Mouse (Mus musculus) G1E (cell line): ENCODE results near the gene Myh1. TPM values are rescaled to one million over a fixed set of nuclear protein-coding genes. Genes with fewer than 3 reads are reported as not detected.

ENCODE experiments used
- ATAC-seq: 2 replicates; pipeline ENCODE4 v1.8.0; 2016; ENCODE audit warnings: mild to moderate bottlenecking; ENCODE audit not compliant: insufficient number of reproducible peaks, poor library complexity, low FRiP score, severe bottlenecking; ENCODE audit errors: extremely low read depth
- DNase-seq: peaks from one replicate; pipeline ENCODE4 v3.0.0; 2012; ENCODE audit warnings: low spot score
- H3K27me3 ChIP-seq: 2 replicates; pipeline ENCODE4 v1.6.1; 2012; ENCODE audit warnings: mild to moderate bottlenecking, low read length, inconsistent platforms; ENCODE audit not compliant: insufficient read depth
- H3K36me3 ChIP-seq: replicated peaks from 2 replicates; pipeline ENCODE3; 2012; ENCODE audit warnings: mild to moderate bottlenecking, inconsistent platforms
- H3K4me1 ChIP-seq: 2 replicates; pipeline ENCODE4 v1.6.1; 2012; ENCODE audit warnings: low read depth, low read length, inconsistent platforms, mixed read lengths; ENCODE audit not compliant: insufficient read depth
- H3K4me3 ChIP-seq: 2 replicates; pipeline ENCODE4 v1.5.1; 2012; ENCODE audit warnings: low read depth, mild to moderate bottlenecking, inconsistent platforms, low read length, moderate library complexity, mixed read lengths
- H3K9me3 ChIP-seq: replicated peaks from 2 replicates; pipeline ENCODE4 v1.6.1; 2012; ENCODE audit warnings: inconsistent platforms
- CTCF ChIP-seq: IDR thresholded peaks from 2 replicates; pipeline ENCODE4 v1.5.1; 2012; ENCODE audit warnings: low read depth, low read length, inconsistent platforms, mixed read lengths
- GATA1 ChIP-seq: IDR thresholded peaks from 2 replicates; pipeline ENCODE4 v1.6.1; 2012; ENCODE audit warnings: borderline replicate concordance, low read length, inconsistent platforms, mixed read lengths
- GATA2 ChIP-seq: IDR thresholded peaks from 2 replicates; pipeline ENCODE4 v1.6.1; 2012; ENCODE audit warnings: low read depth, low read length, inconsistent platforms, borderline replicate concordance
- POLR2AphosphoS5 ChIP-seq: IDR thresholded peaks from 2 replicates; pipeline ENCODE4 v1.6.1; 2012; ENCODE audit warnings: low read depth, low read length, inconsistent platforms; ENCODE audit not compliant: insufficient replicate concordance
- TAL1 ChIP-seq: conservative IDR thresholded peaks from 2 replicates; pipeline ENCODE4 v1.6.1; 2012; ENCODE audit warnings: low read depth, low read length, inconsistent platforms, mixed read lengths
- polyA plus RNA-seq: library from polyadenylated mRNA; stranded (reverse); fragments of >175 nt; gene quantifications from 2 replicates; pipeline ENCODE4 v1.2.3, GENCODE M21; 2012
- total RNA-seq, 2 experiments: library from RNA; stranded (forward) in 1 of 2; stranded (reverse) in 1 of 2; fragments of 200-1000 nt in 1 of 2; fragments of >200 nt in 1 of 2; fragmentation: Nextera tagmentation in 1 of 2; gene quantifications; 2 replicates each; pipeline ENCODE4 v1.2.3; 2014 to 2017

The Myh1 gene
- total and polyA plus RNA-seq, 3 experiments = not detected

DNA sequence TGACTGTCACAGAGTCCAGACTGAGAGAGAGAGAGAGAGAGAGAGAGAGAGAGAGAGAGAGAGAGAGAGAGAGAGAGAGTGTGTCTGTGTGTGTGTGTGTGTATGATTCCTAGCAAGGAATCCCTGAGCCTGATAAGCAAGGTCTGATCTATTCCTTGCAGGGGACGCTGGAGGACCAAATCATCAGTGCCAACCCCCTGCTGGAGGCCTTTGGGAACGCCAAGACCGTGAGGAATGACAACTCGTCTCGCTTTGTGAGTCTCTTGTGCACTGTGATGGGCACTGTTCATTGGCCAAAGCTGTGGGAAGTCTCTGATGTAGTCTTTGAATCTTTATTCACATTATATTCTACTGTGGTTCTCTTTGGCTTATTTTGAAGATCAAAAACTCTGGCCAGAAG lies 23.5 kb upstream of the Myh1 start:
- Histone ChIP-seq H3K9me3 (peaks cover 29% of the 10 kb centered on the region), H3K4me3 (no peak overlapping the region), H3K27me3 (no peaks in the 10 kb centered on the region), H3K4me1 (no peaks in the 10 kb centered on the region), H3K36me3 (no peaks in the 10 kb centered on the region)
- ATAC-seq = no peak
- TF ChIP-seq POLR2AphosphoS5 (no peak), GATA2 (no peak)
- DNase-seq = no peak

DNA sequence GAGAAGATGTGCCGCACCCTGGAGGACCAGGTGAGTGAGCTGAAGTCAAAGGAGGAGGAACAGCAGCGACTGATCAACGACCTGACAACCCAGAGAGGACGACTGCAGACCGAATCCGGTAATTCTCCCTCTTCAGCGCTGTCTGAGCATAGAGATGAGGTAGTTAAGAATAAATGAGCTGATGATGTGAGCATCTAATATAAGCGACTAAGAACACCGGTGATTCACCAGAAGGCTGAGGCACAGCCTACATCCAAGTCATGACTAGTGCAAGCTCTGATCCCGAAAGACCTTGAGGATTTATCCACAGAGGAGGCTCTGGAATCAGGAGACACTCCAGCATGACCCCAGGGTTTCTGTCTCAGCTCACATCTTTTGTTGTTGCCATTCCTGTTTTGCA lies 9.5 kb upstream of the Myh1 start:
- no peaks in the 10 kb centered on the region for H3K27me3 ChIP-seq
- no peak for ATAC-seq
- DNase-seq = no peak
- H3K9me3 ChIP-seq = peaks cover 38% of the 10 kb centered on the region
- no peaks in the 10 kb centered on the region for H3K36me3 ChIP-seq
- no peak overlapping the region for H3K4me3 ChIP-seq
- no peaks in the 10 kb centered on the region for H3K4me1 ChIP-seq
- TF ChIP-seq TAL1 (no peak), GATA1 (no peak), CTCF (no peak), GATA2 (no peak), POLR2AphosphoS5 (no peak)

DNA sequence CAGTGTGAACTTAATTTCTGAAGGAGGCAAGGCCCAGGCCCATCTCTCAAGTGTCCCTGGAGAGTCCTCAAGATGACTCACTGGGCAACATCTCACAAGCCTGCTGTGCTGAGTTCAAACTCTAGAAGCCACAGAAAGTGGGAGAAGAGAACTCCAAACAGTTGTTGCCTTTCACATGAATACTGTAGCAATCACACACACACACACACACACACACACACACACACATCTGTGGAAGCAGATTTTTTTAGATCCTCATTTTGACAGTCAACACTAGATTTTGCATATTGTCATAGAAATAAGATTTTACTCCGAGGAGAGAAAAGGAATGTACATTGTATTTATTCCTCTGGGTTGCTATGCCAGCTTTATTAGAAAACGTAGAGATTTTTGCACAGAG lies 9.0 kb upstream of the Myh1 start:
- no peak overlapping the region for H3K4me3 ChIP-seq
- ATAC-seq = no peak

DNA sequence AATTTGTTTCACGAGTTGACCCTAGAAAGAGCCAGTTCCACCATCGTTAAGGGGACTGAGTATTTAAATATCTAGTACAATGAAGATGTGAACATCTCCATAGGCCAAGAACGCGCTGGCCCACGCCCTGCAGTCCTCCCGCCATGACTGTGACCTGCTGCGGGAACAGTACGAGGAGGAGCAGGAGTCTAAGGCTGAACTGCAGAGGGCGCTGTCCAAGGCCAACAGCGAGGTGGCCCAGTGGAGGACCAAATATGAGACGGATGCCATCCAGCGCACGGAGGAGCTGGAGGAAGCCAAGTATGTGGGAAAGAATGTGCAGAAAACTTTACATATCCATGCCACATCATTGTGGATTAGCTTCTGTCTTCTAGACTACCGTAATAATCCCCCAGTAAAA lies 8.4 kb upstream of the Myh1 start:
- Histone ChIP-seq H3K4me1 (no peaks in the 10 kb centered on the region), H3K4me3 (no peak overlapping the region), H3K9me3 (peaks cover 41% of the 10 kb centered on the region), H3K27me3 (no peaks in the 10 kb centered on the region), H3K36me3 (no peaks in the 10 kb centered on the region)
- DNase-seq = no peak
- TF ChIP-seq TAL1 (no peak), CTCF (no peak), GATA2 (no peak), POLR2AphosphoS5 (no peak), GATA1 (no peak)
- no peak for ATAC-seq

More for the DNA sequence above, 9.0 kb upstream of the Myh1 start:
- Histone ChIP-seq H3K9me3 (peaks cover 38% of the 10 kb centered on the region), H3K27me3 (no peaks in the 10 kb centered on the region), H3K36me3 (no peaks in the 10 kb centered on the region), H3K4me1 (no peaks in the 10 kb centered on the region)
- TF ChIP-seq GATA2 (no peak), GATA1 (no peak), TAL1 (no peak), POLR2AphosphoS5 (no peak), CTCF (no peak)
- no peak for DNase-seq

DNA sequence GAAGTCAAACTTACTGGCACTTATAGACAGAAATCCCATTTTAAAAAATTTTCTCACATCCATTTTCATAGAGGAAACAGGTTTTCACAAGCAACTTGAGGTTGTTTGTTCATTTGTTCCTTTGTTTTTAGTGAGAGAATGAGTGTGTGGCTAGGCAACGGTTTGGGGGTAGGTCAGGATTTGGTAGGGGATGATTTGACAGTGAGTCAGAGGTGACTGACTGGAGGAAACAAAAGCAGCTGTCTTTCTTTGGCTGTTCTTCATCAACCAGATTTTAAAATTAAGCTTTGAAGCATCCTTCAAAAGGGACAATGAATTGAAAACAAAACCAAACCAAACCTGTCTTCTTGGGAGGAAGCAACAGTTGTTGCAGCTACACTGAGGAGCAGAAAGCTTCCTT lies 531 bp upstream of the Myh1 start:
- TF ChIP-seq CTCF (no peak), GATA1 (no peak), GATA2 (no peak), POLR2AphosphoS5 (no peak), TAL1 (no peak)
- ATAC-seq = no peak

DNA sequence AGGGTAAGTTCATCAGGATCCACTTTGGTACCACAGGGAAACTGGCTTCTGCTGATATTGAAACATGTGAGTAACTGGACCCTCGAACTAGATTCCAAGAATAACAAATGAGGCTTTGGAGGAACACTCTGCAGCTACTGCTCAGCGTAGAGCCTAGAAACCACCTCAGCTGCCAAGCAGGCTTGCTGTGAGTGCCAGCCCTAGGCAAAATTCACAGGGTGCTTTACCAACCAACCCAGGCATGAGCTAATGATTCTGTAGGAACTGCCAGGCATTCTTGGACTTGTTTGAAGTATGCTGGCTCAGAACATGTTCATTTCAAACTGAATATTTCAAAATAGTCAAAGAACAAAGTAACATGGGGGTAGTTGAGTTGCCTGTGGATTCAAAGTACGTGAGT lies 4.9 kb downstream of the Myh1 start:
- TF ChIP-seq GATA2 (no peak), POLR2AphosphoS5 (no peak)
- Histone ChIP-seq H3K36me3 (no peaks in the 10 kb centered on the region), H3K4me1 (no peaks in the 10 kb centered on the region), H3K4me3 (no peak overlapping the region), H3K9me3 (peaks cover 35% of the 10 kb centered on the region), H3K27me3 (no peaks in the 10 kb centered on the region)
- no peak for ATAC-seq
- no peak for DNase-seq

More for the DNA sequence above, 531 bp upstream of the Myh1 start:
- Histone ChIP-seq H3K4me1 (no peaks in the 10 kb centered on the region), H3K27me3 (no peaks in the 10 kb centered on the region), H3K9me3 (peaks cover 24% of the 10 kb centered on the region), H3K4me3 (no peak overlapping the region), H3K36me3 (no peaks in the 10 kb centered on the region)
- DNase-seq = no peak

DNA sequence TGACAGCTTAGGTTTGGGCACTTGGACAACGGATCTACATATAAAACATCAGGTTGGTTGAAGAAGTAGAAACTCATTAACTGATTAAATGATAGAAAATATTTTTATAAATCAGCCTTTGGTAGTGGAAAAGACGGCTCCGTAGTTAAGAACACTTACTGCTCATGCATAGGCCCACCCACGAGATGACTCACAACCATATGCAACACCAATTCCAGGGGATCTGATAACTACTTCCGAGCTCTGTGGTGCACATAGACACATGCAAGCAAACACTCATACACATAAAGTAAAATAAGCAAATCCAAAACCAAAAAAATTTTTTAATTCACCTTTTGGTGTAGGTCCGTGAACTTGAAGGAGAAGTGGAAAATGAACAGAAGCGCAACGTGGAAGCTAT lies 22.0 kb downstream of the Myh1 start:
- peaks cover 24% of the 10 kb centered on the region for H3K9me3 ChIP-seq
- no peak for ATAC-seq
- no peaks in the 10 kb centered on the region for H3K36me3 ChIP-seq
- no peak for TF ChIP-seq GATA1
- TF ChIP-seq POLR2AphosphoS5 = no peak
- no peak for TF ChIP-seq TAL1
- TF ChIP-seq CTCF = no peak
- no peak for TF ChIP-seq GATA2
- H3K27me3 ChIP-seq = no peaks in the 10 kb centered on the region
- no peaks in the 10 kb centered on the region for H3K4me1 ChIP-seq
- H3K4me3 ChIP-seq = no peak overlapping the region
- no peak for DNase-seq
